Mouse (Mus musculus): ENCODE results near the gene Procr. TPM values are rescaled to one million over a fixed set of nuclear protein-coding genes. Genes with fewer than 3 reads are reported as not detected.

Gene Procr
- polyA plus RNA-seq, 1 experiment from 2014 or later: 8.3 TPM

GRCm38 (mm10) chr2:155802761-155803160 is 51.8 kb downstream of the Procr start:
- ATAC-seq: no peak
- peaks cover 15% of the 10 kb centered on the region for H3K4me1 ChIP-seq (replicated peaks; ENCODE audit: control insufficient read depth, insufficient read depth, low read length)
- H3K4me3 ChIP-seq (ENCODE audit: low read depth, low read length): no peak overlapping the region
- WGBS: 67% methylated on average over 3 of the region's 3 CpGs
- H3K9me3 ChIP-seq (ENCODE audit: control insufficient read depth): no peaks in the 10 kb centered on the region
- no peak overlapping the region for H3K27ac ChIP-seq (ENCODE audit: low read depth, low read length)
- no peaks in the 10 kb centered on the region for H3K27me3 ChIP-seq (replicated peaks; ENCODE audit: control insufficient read depth, insufficient read depth, low read length)
- no peak overlapping the region for H3K4me2 ChIP-seq (replicated peaks; ENCODE audit: low read depth)
- H3K9ac ChIP-seq (ENCODE audit: low read depth, low read length): no peak overlapping the region
- TF ChIP-seq CTCF (IDR thresholded peaks at IDR 0.05; ENCODE audit: low read depth): peak; percentile 56
- no peaks in the 10 kb centered on the region for H3K36me3 ChIP-seq (ENCODE audit: control insufficient read depth, insufficient read depth)

GRCm38 (mm10) chr2:155804053-155804452 is 53.1 kb downstream of the Procr start:
- no peak for TF ChIP-seq CTCF (IDR thresholded peaks at IDR 0.05; ENCODE audit: low read depth)
- peaks cover 15% of the 10 kb centered on the region for H3K4me1 ChIP-seq (replicated peaks; ENCODE audit: control insufficient read depth, insufficient read depth, low read length)
- 57% methylated on average over 5 of the region's 5 CpGs for WGBS

More at GRCm38 (mm10) chr2:155804053-155804452, 53.1 kb downstream of the Procr start:
- no peaks in the 10 kb centered on the region for H3K27me3 ChIP-seq (replicated peaks; ENCODE audit: control insufficient read depth, insufficient read depth, low read length)
- H3K9me3 ChIP-seq (ENCODE audit: control insufficient read depth): no peaks in the 10 kb centered on the region
- no peak overlapping the region for H3K27ac ChIP-seq (ENCODE audit: low read depth, low read length)
- H3K36me3 ChIP-seq (ENCODE audit: control insufficient read depth, insufficient read depth): no peaks in the 10 kb centered on the region
- ATAC-seq: no peak
- no peak overlapping the region for H3K4me3 ChIP-seq (ENCODE audit: low read depth, low read length)
- no peak overlapping the region for H3K4me2 ChIP-seq (replicated peaks; ENCODE audit: low read depth)
- no peak overlapping the region for H3K9ac ChIP-seq (ENCODE audit: low read depth, low read length)

Other genes starting within 250 kb of the Procr start
- gene Acss2, start 233.2 kb upstream of the Procr start, polyA plus RNA-seq (2015; fragmentation: Nextera tagmentation; extraction: Ambion mirVana): 8.4 and 9.5 TPM in 2 replicates
- gene Ggt7, start 232.9 kb upstream of the Procr start, polyA plus RNA-seq (2015; fragmentation: Nextera tagmentation; extraction: Ambion mirVana): 2.6 and 2.7 TPM in 2 replicates
- 210 and 219 TPM in 2 replicates for gene Gss, start 158.3 kb upstream of the Procr start, polyA plus RNA-seq (2015; fragmentation: Nextera tagmentation; extraction: Ambion mirVana)
- 2.7 and 2.8 TPM in 2 replicates for gene Myh7b, start 139.9 kb upstream of the Procr start, polyA plus RNA-seq (2015; fragmentation: Nextera tagmentation; extraction: Ambion mirVana)
- 64.8 and 67.5 TPM in 2 replicates for gene Trpc4ap, start 58.7 kb upstream of the Procr start, polyA plus RNA-seq (2015; fragmentation: Nextera tagmentation; extraction: Ambion mirVana)
- 60.0 and 61.6 TPM in 2 replicates for gene Edem2, start 21.6 kb upstream of the Procr start, polyA plus RNA-seq (2015; fragmentation: Nextera tagmentation; extraction: Ambion mirVana)
- not detected in 2 replicates for gene Gm17581, start 15.3 kb upstream of the Procr start, polyA plus RNA-seq (2015; fragmentation: Nextera tagmentation; extraction: Ambion mirVana)
- 0.17 and 0.22 TPM in 2 replicates for gene Mmp24, start 24.2 kb downstream of the Procr start, polyA plus RNA-seq (2015; fragmentation: Nextera tagmentation; extraction: Ambion mirVana)
- 40.0 and 42.3 TPM in 2 replicates for gene BC029722, start 68.3 kb downstream of the Procr start, polyA plus RNA-seq (2015; fragmentation: Nextera tagmentation; extraction: Ambion mirVana)
- gene Eif6, start 75.8 kb downstream of the Procr start, polyA plus RNA-seq (2015; fragmentation: Nextera tagmentation; extraction: Ambion mirVana): 318 and 321 TPM in 2 replicates
- 0.31 and 0.37 TPM in 2 replicates for gene Fam83c, start 83.7 kb downstream of the Procr start, polyA plus RNA-seq (2015; fragmentation: Nextera tagmentation; extraction: Ambion mirVana)
- 39.5 and 40.4 TPM in 2 replicates for gene Uqcc1, start 179.2 kb downstream of the Procr start, polyA plus RNA-seq (2015; fragmentation: Nextera tagmentation; extraction: Ambion mirVana)
- not detected in 2 replicates for gene Gm15557, start 189.6 kb downstream of the Procr start, polyA plus RNA-seq (2015; fragmentation: Nextera tagmentation; extraction: Ambion mirVana)
- gene Gdf5, start 194.2 kb downstream of the Procr start, polyA plus RNA-seq (2015; fragmentation: Nextera tagmentation; extraction: Ambion mirVana): 0.26 and 1.0 TPM in 2 replicates
- 4.0 and 5.9 TPM in 2 replicates for gene Cep250, start 205.3 kb downstream of the Procr start, polyA plus RNA-seq (2015; fragmentation: Nextera tagmentation; extraction: Ambion mirVana)

Data from intestine, postnatal 0 days (tissue).